In genomic region chr7:45705873-45706281, GRCm38 (mm10) we compare ENCODE assay signal across 8 mouse cellular contexts. TPM values are rescaled to one million over a fixed set of nuclear protein-coding genes. Genes with fewer than 3 reads are reported as not detected.
A peak's percentile ranks its signal among the peaks of the same experiment; 100 is the strongest.
DNase-seq lines count a peak whose midpoint lies in the region; ATAC-seq lines count a peak whose summit lies in the region.

No protein-coding gene starts in this region.

- H3K27me3 ChIP-seq in hindbrain, embryonic 13.5 days: 0 out of 2 replicates have a peak, but pooled peaks cover 3% of the 10 kb centered on the region

- H3K9me3 ChIP-seq in hindbrain, embryonic 13.5 days: no peaks in the 10 kb centered on the region

- H3K9ac ChIP-seq in hindbrain, embryonic 13.5 days: peak overlapping the region; percentile 80

- ATAC-seq in hindbrain, embryonic 13.5 days (ENCODE audit: low FRiP score): no peak
- no peak for ATAC-seq in monocyte, adult 5-6 weeks (replicated peaks; ENCODE audit: insufficient number of reproducible peaks, low FRiP score, low TSS enrichment, poor library complexity, severe bottlenecking)

- H3K36me3 ChIP-seq in hindbrain, embryonic 13.5 days: peaks cover 13% of the 10 kb centered on the region

- H3K27ac ChIP-seq in brown adipose tissue, adult 24 weeks (replicated peaks; ENCODE audit: low read depth, low read length): peak overlapping the region; percentile 97
- H3K27ac ChIP-seq in hindbrain, embryonic 13.5 days: 0 out of 2 replicates have a peak overlapping the region, but pooled peaks have one; percentile 74

- WGBS in hindbrain, embryonic 13.5 days: 2% methylated on average over 7 of the region's 7 CpGs

- peak overlapping the region; percentile 97 for H3K4me2 ChIP-seq in hindbrain, embryonic 13.5 days

- peak overlapping the region; percentile 90 for H3K4me3 ChIP-seq in brown adipose tissue, adult 24 weeks (ENCODE audit: insufficient read depth, low read depth, low read length)
- H3K4me3 ChIP-seq in hindbrain, embryonic 13.5 days: peak overlapping the region; percentile 58

- H3K4me1 ChIP-seq in brown adipose tissue, adult 24 weeks (ENCODE audit: control insufficient read depth, insufficient read depth, insufficient read length, low read length): 0 out of 2 replicates have a peak, but pooled peaks cover 10% of the 10 kb centered on the region
- H3K4me1 ChIP-seq in hindbrain, embryonic 13.5 days (replicated peaks): peaks cover 88% of the 10 kb centered on the region

- DNase-seq in Muller cell, postnatal 12 days (ENCODE audit: inconsistent ontology term): peak; percentile 95
- peak; percentile 86 to 91 for DNase-seq in frontal cortex, postnatal 10 days (ENCODE audit: low spot score in 2 of 2)
- DNase-seq in layer of hippocampus, postnatal 36 days: peak; percentile 72 to 81
- DNase-seq in lung, postnatal 14 days: peak; percentile 72
- peak; percentile 80 to 83 for DNase-seq in right cerebral cortex, postnatal 36 days (ENCODE audit: low spot score in 2 of 2)

RNA-seq across cellular contexts. Expression of gene Dbp, which starts 1.0 kb away (rescaled TPM):
- 23.3 and 31.5 TPM in 2 replicates for polyA plus RNA-seq in brown adipose tissue, adult 24 weeks (2012; ENCODE audit: insufficient read depth, insufficient read length, missing spikeins)
- 2.9 and 3.6 TPM in 2 replicates for polyA plus RNA-seq in hindbrain, embryonic 13.5 days (2015; fragmentation: Nextera tagmentation; extraction: Ambion mirVana)
- 10 to 100 TPM; 49.8 to 51.5 TPM for total RNA-seq in layer of hippocampus, postnatal 36 days (2021)
- 4.3 to 13.1 TPM (median 4.5 TPM) in 3 replicates for total RNA-seq in monocyte, adult 5-6 weeks (2017)

RNA-seq across cellular contexts. Expression of gene Car11, which starts 6.2 kb away (rescaled TPM):
- polyA plus RNA-seq in brown adipose tissue, adult 24 weeks (2012; ENCODE audit: insufficient read depth, insufficient read length, missing spikeins): 12.1 and 17.1 TPM in 2 replicates
- polyA plus RNA-seq in hindbrain, embryonic 13.5 days (2015; fragmentation: Nextera tagmentation; extraction: Ambion mirVana): 38.5 and 41.6 TPM in 2 replicates
- 100 to 1,000 TPM; 191 to 217 TPM for total RNA-seq in layer of hippocampus, postnatal 36 days (2021)
- not detected in 3 replicates for total RNA-seq in monocyte, adult 5-6 weeks (2017)

RNA-seq across cellular contexts. Expression of gene Rpl18, which starts 9.4 kb away (rescaled TPM):
- polyA plus RNA-seq in brown adipose tissue, adult 24 weeks (2012; ENCODE audit: insufficient read depth, insufficient read length, missing spikeins): 445 and 504 TPM in 2 replicates
- 626 and 633 TPM in 2 replicates for polyA plus RNA-seq in hindbrain, embryonic 13.5 days (2015; fragmentation: Nextera tagmentation; extraction: Ambion mirVana)
- total RNA-seq in layer of hippocampus, postnatal 36 days (2021): 100 to 1,000 TPM; 372 to 375 TPM
- total RNA-seq in monocyte, adult 5-6 weeks (2017): 966 to 1,078 TPM (median 1,028 TPM) in 3 replicates

RNA-seq across cellular contexts. Expression of gene Sec1, which starts 11.7 kb away (rescaled TPM):
- not detected in 2 replicates for polyA plus RNA-seq in brown adipose tissue, adult 24 weeks (2012; ENCODE audit: insufficient read depth, insufficient read length, missing spikeins)
- polyA plus RNA-seq in hindbrain, embryonic 13.5 days (2015; fragmentation: Nextera tagmentation; extraction: Ambion mirVana): 0.40 and 0.86 TPM in 2 replicates
- total RNA-seq in layer of hippocampus, postnatal 36 days (2021): 1 to 10 TPM; 2.0 to 2.7 TPM
- total RNA-seq in monocyte, adult 5-6 weeks (2017): not detected in 3 replicates

RNA-seq across cellular contexts. Expression of gene Sphk2, which starts 11.9 kb away (rescaled TPM):
- 9.2 and 9.9 TPM in 2 replicates for polyA plus RNA-seq in brown adipose tissue, adult 24 weeks (2012; ENCODE audit: insufficient read depth, insufficient read length, missing spikeins)
- polyA plus RNA-seq in hindbrain, embryonic 13.5 days (2015; fragmentation: Nextera tagmentation; extraction: Ambion mirVana): 24.1 and 25.0 TPM in 2 replicates
- 10 to 100 TPM; 36.6 to 37.2 TPM for total RNA-seq in layer of hippocampus, postnatal 36 days (2021)
- 11.0 to 15.9 TPM (median 11.5 TPM) in 3 replicates for total RNA-seq in monocyte, adult 5-6 weeks (2017)

Comparison
In these comparisons a context has a peak if more than half of its experiments do, and no peak if none do; other contexts are left out.
1. RNA of gene Car11, which starts 6.2 kb away (total RNA-seq): 191 to 217 TPM in layer of hippocampus, postnatal 36 days; not detected in monocyte, adult 5-6 weeks; every median in the first group is over 100 times any median in the second.
2. Peak in every context shown above with its lines, with median percentiles within 50 percentile points of each other: DNase-seq.